Mouse (Mus musculus) neural tube, embryonic 12.5 days (tissue): Measurements from ENCODE around the gene Pcbp2. TPM values are rescaled to one million over a fixed set of nuclear protein-coding genes. Genes with fewer than 3 reads are reported as not detected.

ENCODE experiments used
- ATAC-seq: fragments of 200-750 bp; cut with Nextera tagmentation; 2 replicates; pipeline ENCODE4 v1.8.0; 2017; ENCODE audit warnings: low read depth, mild to moderate bottlenecking, moderate TSS enrichment, moderate library complexity; ENCODE audit not compliant: low FRiP score
- H3K27ac ChIP-seq: fragments of 300-500 bp; sonication (generic); 2 replicates; pipeline ENCODE4 v1.5.1; 2016
- H3K27me3 ChIP-seq: fragments of 300-500 bp; sonication (generic); replicated peaks from 2 replicates; pipeline ENCODE4 v1.6.1; 2016; ENCODE audit warnings: mild to moderate bottlenecking
- H3K36me3 ChIP-seq: fragments of 300-500 bp; sonication (generic); 2 replicates; pipeline ENCODE4 v1.6.1; 2016; ENCODE audit warnings: mild to moderate bottlenecking
- H3K4me1 ChIP-seq: fragments of 300-500 bp; sonication (generic); 2 replicates; pipeline ENCODE4 v1.6.1; 2016
- H3K4me2 ChIP-seq: fragments of 300-500 bp; sonication (generic); replicated peaks from 2 replicates; pipeline ENCODE4 v1.6.1; 2016; ENCODE audit warnings: mild to moderate bottlenecking
- H3K4me3 ChIP-seq: fragments of 300-500 bp; sonication (generic); 2 replicates; pipeline ENCODE4 v1.5.1; 2016
- H3K9ac ChIP-seq: fragments of 300-500 bp; sonication (generic); 2 replicates; pipeline ENCODE4 v1.6.1; 2016; ENCODE audit warnings: mild to moderate bottlenecking
- H3K9me3 ChIP-seq: fragments of 300-500 bp; sonication (generic); 2 replicates; pipeline ENCODE4 v1.6.1; 2016; ENCODE audit warnings: mild to moderate bottlenecking
- WGBS: fragments of 180-500 bp; shearing (Covaris S2); methylation state at CpG from one replicate; pipeline ENCODE4 v1.1.7; 2016; 5-methylcytosine and 5-hydroxymethylcytosine counted together
- polyA plus RNA-seq: library from polyadenylated mRNA; unstranded; fragments of >200 nt; fragmentation: Nextera tagmentation; extraction: Ambion mirVana; gene quantifications from 2 replicates; pipeline ENCODE4 v1.2.1, GENCODE M21; 2016

Pcbp2 gene
- polyA plus RNA-seq, 1 experiment from 2014 or later = 144 TPM

DNA sequence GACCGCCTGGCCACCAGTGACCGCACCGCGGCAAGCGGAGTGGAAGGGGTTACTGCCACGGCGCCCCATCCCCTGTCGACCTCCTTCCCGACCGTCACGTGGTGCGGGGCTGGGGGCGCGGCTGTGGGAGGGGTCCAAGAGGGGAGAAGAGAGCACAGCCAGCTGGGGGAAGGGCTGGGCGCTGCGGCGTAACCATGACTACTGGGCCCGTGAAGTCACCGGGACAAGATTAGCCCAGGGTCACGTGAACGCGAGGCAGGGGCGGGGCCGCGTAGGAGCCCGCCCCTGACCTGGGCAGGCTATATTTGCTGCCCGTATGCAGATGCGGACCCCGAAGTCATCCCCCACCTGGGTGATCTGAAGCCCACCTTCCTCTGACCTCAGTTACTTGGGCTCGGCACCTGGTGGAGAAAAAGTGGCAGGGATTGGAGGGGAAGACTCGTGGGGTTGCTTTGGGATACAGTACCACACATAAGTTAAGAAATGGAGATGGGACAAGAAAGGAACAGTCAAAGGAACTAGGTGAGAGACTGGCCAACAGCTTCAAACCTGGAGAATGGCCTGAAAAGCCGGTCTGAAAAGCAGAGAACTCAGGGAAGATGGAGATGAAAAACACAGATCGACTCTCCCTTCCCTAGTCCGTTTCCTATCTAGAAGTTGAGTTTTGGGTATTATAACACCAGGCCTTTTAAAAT is 40.4 kb downstream of the Pcbp2 start:
- 4% methylated on average over 34 of the region's 34 CpGs for WGBS
- H3K36me3 ChIP-seq = peaks cover 3% of the 10 kb centered on the region; the same call in 1 of the 2 replicates
- peak overlapping the region; percentile 83 for H3K4me2 ChIP-seq
- H3K9me3 ChIP-seq = no peaks in the 10 kb centered on the region
- peak overlapping the region; percentile 59 for H3K4me3 ChIP-seq
- H3K27me3 ChIP-seq = no peaks in the 10 kb centered on the region
- H3K9ac ChIP-seq = peak overlapping the region; percentile 66
- peaks cover 52% of the 10 kb centered on the region for H3K4me1 ChIP-seq
- ATAC-seq = peak; percentile 95
- H3K27ac ChIP-seq = peak overlapping the region; percentile 75

GRCm38 (mm10) chr15:102511285-102511833 is 41.0 kb downstream of the Pcbp2 start:
- Histone ChIP-seq H3K4me2 (peak overlapping the region; percentile 83), H3K9me3 (no peaks in the 10 kb centered on the region), H3K36me3 (no peaks in the 10 kb centered on the region), H3K27me3 (no peaks in the 10 kb centered on the region), H3K4me3 (no peak overlapping the region), H3K4me1 (peaks cover 59% of the 10 kb centered on the region), H3K27ac (peak overlapping the region; percentile 75), H3K9ac (peak overlapping the region; percentile 53)
- WGBS = 8% methylated on average over 6 of the region's 6 CpGs
- ATAC-seq = peak; percentile 37

GRCm38 (mm10) chr15:102512010-102512409 is 41.7 kb downstream of the Pcbp2 start:
- no peaks in the 10 kb centered on the region for H3K9me3 ChIP-seq
- H3K27me3 ChIP-seq = no peaks in the 10 kb centered on the region
- peak overlapping the region; percentile 53 for H3K9ac ChIP-seq
- WGBS = 25% methylated on average over 5 of the region's 5 CpGs
- no peak for ATAC-seq
- peak overlapping the region; percentile 83 for H3K4me2 ChIP-seq
- no peaks in the 10 kb centered on the region for H3K36me3 ChIP-seq
- peak overlapping the region; percentile 75 for H3K27ac ChIP-seq
- peaks cover 60% of the 10 kb centered on the region for H3K4me1 ChIP-seq
- no peak overlapping the region for H3K4me3 ChIP-seq

DNA sequence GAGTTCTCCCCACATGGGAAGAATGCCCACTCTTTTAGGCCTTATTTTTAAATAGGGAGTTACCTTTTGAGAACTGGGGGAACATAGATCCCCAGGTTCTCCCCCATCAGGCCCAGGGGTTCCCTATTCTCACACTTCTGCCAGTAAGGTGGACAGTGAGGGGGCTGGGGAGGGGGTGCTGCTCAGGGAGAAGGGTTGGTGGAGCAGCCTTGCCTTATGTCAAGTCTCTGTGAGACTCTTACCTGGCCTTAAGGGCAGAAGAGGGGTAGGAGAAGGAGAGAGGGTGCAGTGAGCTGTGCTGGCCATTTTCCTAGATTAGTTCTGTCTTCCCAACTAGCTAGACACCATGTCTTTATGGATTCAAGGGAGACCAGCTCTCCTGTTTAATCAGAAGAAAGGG is 42.1 kb downstream of the Pcbp2 start:
- Histone ChIP-seq H3K4me1 (peaks cover 60% of the 10 kb centered on the region), H3K4me2 (peak overlapping the region; percentile 83), H3K27me3 (no peaks in the 10 kb centered on the region), H3K36me3 (no peaks in the 10 kb centered on the region), H3K4me3 (no peak overlapping the region), H3K9me3 (no peaks in the 10 kb centered on the region), H3K27ac (peak overlapping the region; percentile 75), H3K9ac (peak overlapping the region; percentile 53; the same call in 1 of the 2 replicates)
- no peak for ATAC-seq

DNA sequence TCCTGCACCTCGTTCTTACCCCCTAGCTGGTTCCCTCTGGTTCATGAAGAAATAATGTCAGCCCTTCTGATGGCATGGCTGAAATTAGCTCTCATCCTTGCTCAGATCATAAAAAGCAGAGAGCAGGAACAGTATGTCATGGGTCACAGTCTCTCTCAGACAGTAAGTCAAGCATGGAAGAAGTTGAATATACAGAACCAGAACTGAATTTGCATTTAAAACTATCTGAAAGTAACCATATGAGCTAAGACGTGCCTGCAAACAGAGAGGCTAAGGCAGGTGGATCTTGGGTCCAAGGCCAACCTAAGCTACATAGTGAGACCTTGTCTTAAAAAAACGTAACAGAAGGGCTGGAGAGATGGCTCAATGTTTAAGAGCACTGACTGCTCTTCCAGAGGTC is 42.7 kb downstream of the Pcbp2 start:
- no peaks in the 10 kb centered on the region for H3K9me3 ChIP-seq
- H3K4me3 ChIP-seq = no peak overlapping the region
- no peaks in the 10 kb centered on the region for H3K27me3 ChIP-seq
- H3K4me1 ChIP-seq = peaks cover 60% of the 10 kb centered on the region
- peak overlapping the region; percentile 0; the same call in 1 of the 2 replicates for H3K9ac ChIP-seq
- H3K4me2 ChIP-seq = peak overlapping the region; percentile 83; the same call in 1 of the 2 replicates
- WGBS = 82% methylated on average over 3 of the region's 3 CpGs
- no peak for ATAC-seq
- no peak overlapping the region for H3K27ac ChIP-seq
- no peaks in the 10 kb centered on the region for H3K36me3 ChIP-seq

DNA sequence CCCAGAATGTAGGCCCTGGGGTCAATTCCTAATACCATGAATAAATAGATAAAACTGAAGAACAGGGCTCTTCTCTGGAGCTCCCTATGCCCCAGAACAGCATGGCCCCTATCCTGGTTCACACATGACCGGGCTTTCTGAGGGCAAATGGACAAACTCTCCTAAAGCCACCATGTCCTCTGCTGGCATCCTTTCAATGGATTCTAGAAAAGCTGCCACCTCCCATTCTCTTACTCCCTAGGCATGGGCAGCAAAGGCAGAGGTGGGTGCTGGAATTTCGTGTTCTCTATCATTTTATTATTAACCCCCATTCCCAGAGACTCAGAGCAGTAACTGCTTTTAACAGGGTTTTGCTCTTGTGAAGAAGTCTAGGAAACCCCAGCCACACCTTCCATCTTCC is 44.9 kb downstream of the Pcbp2 start:
- Histone ChIP-seq H3K9ac (no peak overlapping the region), H3K4me2 (peak overlapping the region; percentile 85), H3K4me1 (peaks cover 60% of the 10 kb centered on the region), H3K4me3 (no peak overlapping the region), H3K9me3 (no peaks in the 10 kb centered on the region), H3K27me3 (no peaks in the 10 kb centered on the region), H3K27ac (no peak overlapping the region), H3K36me3 (no peaks in the 10 kb centered on the region)
- ATAC-seq = no peak
- WGBS = 94% methylated on average over 2 of the region's 2 CpGs

DNA sequence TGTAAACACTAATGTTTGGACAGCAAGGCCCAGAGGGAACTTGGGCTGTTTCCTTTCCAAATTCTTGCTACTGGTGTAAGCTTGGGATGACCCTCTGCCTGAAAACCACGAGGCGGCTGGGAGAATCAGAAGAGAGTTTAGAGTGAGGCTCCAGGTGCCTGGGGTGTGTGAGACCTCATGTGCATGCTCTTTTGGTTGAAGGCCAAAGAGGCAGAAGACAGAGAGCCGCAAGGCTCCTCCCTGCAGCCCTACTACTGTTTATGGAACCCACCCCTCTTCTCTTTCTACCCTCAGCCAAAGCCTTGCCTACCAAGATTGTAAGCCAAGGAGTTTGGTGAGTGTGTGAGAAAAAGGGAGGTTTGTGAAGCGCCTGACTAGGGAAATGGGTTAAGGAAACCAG is 45.5 kb downstream of the Pcbp2 start:
- H3K27ac ChIP-seq = 0 out of 2 replicates have a peak overlapping the region, but pooled peaks have one; percentile 78
- H3K4me1 ChIP-seq = peaks cover 55% of the 10 kb centered on the region
- peak overlapping the region; percentile 66 for H3K4me3 ChIP-seq
- no peaks in the 10 kb centered on the region for H3K9me3 ChIP-seq
- peaks cover 4% of the 10 kb centered on the region; the same call in 1 of the 2 replicates for H3K36me3 ChIP-seq
- WGBS = 51% methylated on average over 4 of the region's 4 CpGs
- peak overlapping the region; percentile 75 for H3K9ac ChIP-seq
- ATAC-seq = no peak
- no peaks in the 10 kb centered on the region for H3K27me3 ChIP-seq
- peak overlapping the region; percentile 85 for H3K4me2 ChIP-seq

DNA sequence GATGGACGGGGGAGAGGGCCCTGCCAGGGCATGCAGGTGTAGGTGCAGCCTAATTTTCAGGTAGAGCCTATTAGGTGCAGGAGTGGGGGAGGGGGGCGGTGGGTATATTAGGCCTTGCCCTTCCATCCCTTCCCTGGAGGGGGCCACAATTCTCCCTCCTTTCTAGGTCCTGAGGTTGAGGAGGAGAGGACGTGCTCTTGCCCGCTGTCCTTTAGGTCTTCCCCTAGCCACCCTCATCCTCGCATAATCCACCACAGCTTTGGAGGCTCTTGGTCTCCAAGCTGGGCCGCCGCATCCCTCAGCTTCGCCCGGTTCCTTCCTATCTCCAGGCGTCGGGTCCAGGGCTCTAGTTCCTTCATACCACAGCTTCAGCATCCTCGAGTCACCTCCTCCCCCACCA is 46.0 kb downstream of the Pcbp2 start:
- Histone ChIP-seq H3K4me2 (peak overlapping the region; percentile 85), H3K27ac (peak overlapping the region; percentile 78), H3K36me3 (peaks cover 8% of the 10 kb centered on the region; the same call in 1 of the 2 replicates), H3K27me3 (no peaks in the 10 kb centered on the region), H3K9me3 (no peaks in the 10 kb centered on the region), H3K4me3 (peak overlapping the region; percentile 66), H3K9ac (peak overlapping the region; percentile 75), H3K4me1 (peaks cover 50% of the 10 kb centered on the region)
- 2% methylated on average over 12 of the region's 12 CpGs for WGBS
- no peak for ATAC-seq

- ATAC-seq = peak; percentile 27
- peak within 1 kb of the TSS; percentile 78 for H3K27ac ChIP-seq
- no peaks in the 10 kb centered on the region for H3K27me3 ChIP-seq
- H3K9me3 ChIP-seq = no peaks in the 10 kb centered on the region
- H3K36me3 ChIP-seq = peaks cover 13% of the 10 kb centered on the region
- H3K4me2 ChIP-seq = peak within 1 kb of the TSS; percentile 85
- under 1% methylated on average over 43 of the region's 43 CpGs for whole genome bisulfite sequencing
- peak within 1 kb of the TSS; percentile 66 for H3K4me3 ChIP-seq
- peaks cover 45% of the 10 kb centered on the region for H3K4me1 ChIP-seq
- H3K9ac ChIP-seq = peak within 1 kb of the TSS; percentile 75
Measured at GRCm38 (mm10) chr15:102516728-102517404, 46.5 kb downstream of the Pcbp2 start, which contains the start of gene Map3k12. Gene Map3k12, minus strand, starts transcription at chr15:102517064.

DNA sequence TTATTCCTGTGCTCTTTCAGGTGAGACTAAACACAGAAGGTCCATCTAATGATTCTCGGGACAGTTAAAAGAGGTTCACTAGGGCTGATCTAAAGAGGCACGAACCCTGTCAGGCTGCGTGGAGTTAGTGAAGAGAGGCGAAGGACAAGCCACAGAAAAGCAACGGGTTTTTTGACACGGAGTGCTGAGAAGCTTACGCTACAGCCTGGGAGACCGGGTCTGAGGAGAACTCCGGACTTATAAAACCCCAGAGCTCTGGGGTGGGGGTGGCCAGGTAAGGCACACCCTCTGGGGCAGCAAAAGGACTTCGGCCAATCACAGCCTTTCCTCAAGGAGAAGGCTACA is 47.3 kb downstream of the Pcbp2 start:
- Histone ChIP-seq H3K27me3 (no peaks in the 10 kb centered on the region), H3K27ac (peak overlapping the region; percentile 78), H3K9ac (peak overlapping the region; percentile 75; the same call in 1 of the 2 replicates), H3K4me2 (peak overlapping the region; percentile 85), H3K4me3 (peak overlapping the region; percentile 66), H3K9me3 (no peaks in the 10 kb centered on the region), H3K4me1 (peaks cover 37% of the 10 kb centered on the region), H3K36me3 (peaks cover 20% of the 10 kb centered on the region)
- ATAC-seq = no peak; the same call in 1 of the 2 replicates
- WGBS = under 1% methylated on average over 10 of the region's 10 CpGs

GRCm38 (mm10) chr15:102517976-102518858 is 47.9 kb downstream of the Pcbp2 start, which contains the start of gene Tarbp2:
Gene Tarbp2, plus strand, starts transcription at chr15:102518192.
- ATAC-seq = peak; percentile 89
- Histone ChIP-seq H3K27ac (peak within 1 kb of the TSS; percentile 95), H3K4me3 (peak within 1 kb of the TSS; percentile 66), H3K4me2 (peak within 1 kb of the TSS; percentile 85), H3K27me3 (no peaks in the 10 kb centered on the region), H3K9ac (peak within 1 kb of the TSS; percentile 76), H3K4me1 (peaks cover 31% of the 10 kb centered on the region), H3K36me3 (peaks cover 21% of the 10 kb centered on the region), H3K9me3 (no peaks in the 10 kb centered on the region)
- WGBS = under 1% methylated on average over 60 of the region's 60 CpGs
